Mouse (Mus musculus) cerebellum, adult 2 months (tissue): ENCODE measurements around the gene Urad.

Experiments
- CTCF ChIP-seq: fragments of 200-500 bp; IDR thresholded peaks from 2 replicates; pipeline ENCODE4 v1.5.1; 2011; ENCODE audit warnings: low read depth, mild to moderate bottlenecking, control low read depth, low read length, moderate library complexity, borderline replicate concordance; ENCODE audit not compliant: insufficient read depth
- POLR2A ChIP-seq: fragments of 200-500 bp; IDR thresholded peaks from 2 replicates; pipeline ENCODE4 v1.6.1; 2011; ENCODE audit warnings: low read length, control low read depth, borderline replicate concordance; ENCODE audit not compliant: insufficient read depth

- TF ChIP-seq POLR2A (no peak), CTCF (no peak)
Measured at GRCm38 (mm10) chr5:147270673-147271655, 51.3 kb downstream of the Urad start.
